ENCODE assay signal across 9 mouse cellular contexts in genomic region chr17:25874148-25874720, GRCm38 (mm10). TPM values are rescaled to one million over a fixed set of nuclear protein-coding genes. Genes with fewer than 3 reads are reported as not detected.
DNase-seq lines count a peak whose midpoint lies in the region; ATAC-seq and TF ChIP-seq lines count a peak whose summit lies in the region.
"Had no signal": no experiment of that assay in that cellular context is flagged by ENCODE, and none has a peak within 500 bp of the region (broad histone marks: within the 10 kb centered on the region; RNA-seq: fewer than 3 reads in every experiment).

No protein-coding gene starts in this region.

- 13% methylated on average over 14 of the region's 14 CpGs for WGBS in kidney, adult 2 months
- WGBS in embryonic facial prominence, embryonic 10.5 days = 9% methylated on average over 14 of the region's 14 CpGs
- WGBS in intestine, embryonic 14.5 days = 6% methylated on average over 14 of the region's 14 CpGs
- WGBS in midbrain, postnatal 0 days = 3% methylated on average over 14 of the region's 14 CpGs

- H3K27ac ChIP-seq in kidney, adult 2 months (ENCODE audit: insufficient read depth, low read depth, low read length) = peak overlapping the region; percentile 91
- peak overlapping the region; percentile 91 for H3K27ac ChIP-seq in embryonic facial prominence, embryonic 10.5 days (replicated peaks)
- peak overlapping the region; percentile 92 for H3K27ac ChIP-seq in intestine, embryonic 14.5 days (ENCODE audit: low read depth)
- peak overlapping the region; percentile 98 for H3K27ac ChIP-seq in midbrain, postnatal 0 days (ENCODE audit: low read depth, low read length)

- ATAC-seq in intestine, embryonic 14.5 days (replicated peaks; ENCODE audit: low FRiP score, low TSS enrichment, low read depth) = no peak; the same call in 1 of the 2 replicates
- ATAC-seq in midbrain, postnatal 0 days (ENCODE audit: low FRiP score) = no peak

- no peak for TF ChIP-seq POLR2A in kidney, adult 2 months (IDR thresholded peaks at IDR 0.05; ENCODE audit: low read depth, low read length)

- peak overlapping the region; percentile 50 for H3K9ac ChIP-seq in intestine, embryonic 14.5 days (ENCODE audit: low read length)
- peak overlapping the region; percentile 89 for H3K9ac ChIP-seq in midbrain, postnatal 0 days (replicated peaks; ENCODE audit: low read length, poor library complexity, severe bottlenecking)

- DNase-seq in kidney, adult 2 months = peak; percentile 78
- DNase-seq in kidney, postnatal 4 days = no peak
- DNase-seq in embryonic facial prominence, embryonic 10.5 days (ENCODE audit: low spot score) = no peak
- no peak for DNase-seq in intestine, embryonic 14.5 days (ENCODE audit: low spot score)
- no peak for DNase-seq in midbrain, postnatal 0 days (ENCODE audit: low spot score)
- no peak for DNase-seq in cerebellum, postnatal 36 days
- DNase-seq in urinary bladder, postnatal 36 days (ENCODE audit: low spot score in 2 of 2) = no peak
- DNase-seq in ovary, postnatal 14 days (ENCODE audit: low spot score) = no peak

- no peaks in the 10 kb centered on the region for H3K27me3 ChIP-seq in kidney, adult 2 months (replicated peaks; ENCODE audit: control insufficient read depth, insufficient read depth, low read length)
- H3K27me3 ChIP-seq in embryonic facial prominence, embryonic 10.5 days (replicated peaks; ENCODE audit: low read depth, poor library complexity, severe bottlenecking) = no peaks in the 10 kb centered on the region
- H3K27me3 ChIP-seq in intestine, embryonic 14.5 days (replicated peaks; ENCODE audit: control insufficient read depth, insufficient read depth, low read length) = no peaks in the 10 kb centered on the region
- no peaks in the 10 kb centered on the region for H3K27me3 ChIP-seq in midbrain, postnatal 0 days (ENCODE audit: insufficient read depth, low read length)

- peak overlapping the region; percentile 88 for H3K4me2 ChIP-seq in intestine, embryonic 14.5 days (ENCODE audit: low read length)
- peak overlapping the region; percentile 85 for H3K4me2 ChIP-seq in midbrain, postnatal 0 days (ENCODE audit: low read depth, low read length, poor library complexity, severe bottlenecking)

- H3K4me1 ChIP-seq in kidney, adult 2 months (ENCODE audit: control insufficient read depth, insufficient read depth, low read length) = peaks cover 36% of the 10 kb centered on the region; the same call in 1 of the 2 replicates
- peaks cover 56% of the 10 kb centered on the region for H3K4me1 ChIP-seq in embryonic facial prominence, embryonic 10.5 days
- H3K4me1 ChIP-seq in intestine, embryonic 14.5 days (replicated peaks; ENCODE audit: control insufficient read depth, insufficient read depth, low read length) = peaks cover 18% of the 10 kb centered on the region
- H3K4me1 ChIP-seq in midbrain, postnatal 0 days (ENCODE audit: insufficient read depth, low read length) = peaks cover 16% of the 10 kb centered on the region; the same call in 1 of the 2 replicates

- peak overlapping the region; percentile 99 for H3K4me3 ChIP-seq in kidney, adult 2 months (ENCODE audit: insufficient read depth, low read depth, low read length)
- peak overlapping the region; percentile 73 for H3K4me3 ChIP-seq in embryonic facial prominence, embryonic 10.5 days
- H3K4me3 ChIP-seq in intestine, embryonic 14.5 days (ENCODE audit: low read depth, low read length) = peak overlapping the region; percentile 90
- peak overlapping the region; percentile 76 for H3K4me3 ChIP-seq in midbrain, postnatal 0 days (ENCODE audit: low read depth, low read length)

- H3K36me3 ChIP-seq in kidney, adult 2 months (ENCODE audit: control insufficient read depth, insufficient read depth, low read length) = no peaks in the 10 kb centered on the region
- peaks cover 24% of the 10 kb centered on the region for H3K36me3 ChIP-seq in embryonic facial prominence, embryonic 10.5 days (replicated peaks)
- H3K36me3 ChIP-seq in intestine, embryonic 14.5 days (ENCODE audit: control insufficient read depth, insufficient read depth, low read length) = peaks cover 14% of the 10 kb centered on the region
- H3K36me3 ChIP-seq in midbrain, postnatal 0 days (ENCODE audit: insufficient read depth, low read length) = peaks cover 16% of the 10 kb centered on the region; the same call in 1 of the 2 replicates

- H3K9me3 ChIP-seq in embryonic facial prominence, embryonic 10.5 days = no peaks in the 10 kb centered on the region
- no peaks in the 10 kb centered on the region for H3K9me3 ChIP-seq in intestine, embryonic 14.5 days (ENCODE audit: control insufficient read depth, low read length)
- no peaks in the 10 kb centered on the region for H3K9me3 ChIP-seq in midbrain, postnatal 0 days (ENCODE audit: low read length)

- no peak for TF ChIP-seq CTCF in kidney, adult 2 months (conservative IDR thresholded peaks at IDR 0.05; ENCODE audit: insufficient read depth, insufficient read length, low read depth, low read length)
- TF ChIP-seq CTCF in midbrain, postnatal 0 days (IDR thresholded peaks at IDR 0.05) = no peak

RNA-seq across cellular contexts. Expression of gene Mettl26, which starts 0.6 kb away (rescaled TPM):
- 509 and 656 TPM in 2 replicates for polyA plus RNA-seq in kidney, adult 2 months (2012; rRNA removed)
- 68.1 and 69.8 TPM in 2 replicates for polyA plus RNA-seq in embryonic facial prominence, embryonic 10.5 days (2016; fragmentation: Nextera tagmentation; extraction: Ambion mirVana)
- 63.2 and 64.1 TPM in 2 replicates for polyA plus RNA-seq in intestine, embryonic 14.5 days (2014; fragmentation: Nextera tagmentation; extraction: Ambion mirVana)
- total RNA-seq in midbrain, postnatal 0 days (2014; rRNA removed) = 53.8 and 64.8 TPM in 2 replicates
- polyA plus RNA-seq in midbrain, postnatal 0 days (2015; fragmentation: Nextera tagmentation; extraction: Ambion mirVana) = 67.3 and 74.0 TPM in 2 replicates

RNA-seq across cellular contexts. Expression of gene Mcrip2, which starts 5.7 kb away (rescaled TPM):
- 258 and 286 TPM in 2 replicates for polyA plus RNA-seq in kidney, adult 2 months (2012; rRNA removed)
- polyA plus RNA-seq in embryonic facial prominence, embryonic 10.5 days (2016; fragmentation: Nextera tagmentation; extraction: Ambion mirVana) = 17.3 and 20.2 TPM in 2 replicates
- polyA plus RNA-seq in intestine, embryonic 14.5 days (2014; fragmentation: Nextera tagmentation; extraction: Ambion mirVana) = 44.1 and 61.2 TPM in 2 replicates
- 14.6 and 29.9 TPM in 2 replicates for total RNA-seq in midbrain, postnatal 0 days (2014; rRNA removed)
- 39.5 and 45.5 TPM in 2 replicates for polyA plus RNA-seq in midbrain, postnatal 0 days (2015; fragmentation: Nextera tagmentation; extraction: Ambion mirVana)
- total RNA-seq: neutrophil, adult 5-6 weeks had no signal

RNA-seq across cellular contexts. Expression of gene Wfikkn1, which starts 6.4 kb away (rescaled TPM):
- polyA plus RNA-seq in kidney, adult 2 months (2012; rRNA removed) = 0.31 and 0.42 TPM in 2 replicates
- 7.8 and 12.6 TPM in 2 replicates for polyA plus RNA-seq in embryonic facial prominence, embryonic 10.5 days (2016; fragmentation: Nextera tagmentation; extraction: Ambion mirVana)
- 0.40 and 0.69 TPM in 2 replicates for polyA plus RNA-seq in intestine, embryonic 14.5 days (2014; fragmentation: Nextera tagmentation; extraction: Ambion mirVana)
- total RNA-seq in midbrain, postnatal 0 days (2014; rRNA removed) = 0.77 and 1.7 TPM in 2 replicates
- 0.42 and 0.56 TPM in 2 replicates for polyA plus RNA-seq in midbrain, postnatal 0 days (2015; fragmentation: Nextera tagmentation; extraction: Ambion mirVana)

RNA-seq across cellular contexts. Expression of gene Wdr90, which starts 12.9 kb away (rescaled TPM):
- 23.8 and 25.5 TPM in 2 replicates for polyA plus RNA-seq in kidney, adult 2 months (2012; rRNA removed)
- 53.8 and 56.1 TPM in 2 replicates for polyA plus RNA-seq in embryonic facial prominence, embryonic 10.5 days (2016; fragmentation: Nextera tagmentation; extraction: Ambion mirVana)
- 18.2 and 19.8 TPM in 2 replicates for polyA plus RNA-seq in intestine, embryonic 14.5 days (2014; fragmentation: Nextera tagmentation; extraction: Ambion mirVana)
- 36.2 and 44.3 TPM in 2 replicates for total RNA-seq in midbrain, postnatal 0 days (2014; rRNA removed)
- polyA plus RNA-seq in midbrain, postnatal 0 days (2015; fragmentation: Nextera tagmentation; extraction: Ambion mirVana) = 14.2 and 15.0 TPM in 2 replicates

RNA-seq across cellular contexts. Expression of gene Rhot2, which starts 29.6 kb away (rescaled TPM):
- polyA plus RNA-seq in kidney, adult 2 months (2012; rRNA removed) = 133 and 147 TPM in 2 replicates
- polyA plus RNA-seq in embryonic facial prominence, embryonic 10.5 days (2016; fragmentation: Nextera tagmentation; extraction: Ambion mirVana) = 26.3 and 27.2 TPM in 2 replicates
- 10.4 and 11.5 TPM in 2 replicates for polyA plus RNA-seq in intestine, embryonic 14.5 days (2014; fragmentation: Nextera tagmentation; extraction: Ambion mirVana)
- total RNA-seq in midbrain, postnatal 0 days (2014; rRNA removed) = 49.2 and 70.1 TPM in 2 replicates
- polyA plus RNA-seq in midbrain, postnatal 0 days (2015; fragmentation: Nextera tagmentation; extraction: Ambion mirVana) = 15.4 and 16.2 TPM in 2 replicates
